ENCODE assay signal across 32 mouse cellular contexts in the genomic region with DNA sequence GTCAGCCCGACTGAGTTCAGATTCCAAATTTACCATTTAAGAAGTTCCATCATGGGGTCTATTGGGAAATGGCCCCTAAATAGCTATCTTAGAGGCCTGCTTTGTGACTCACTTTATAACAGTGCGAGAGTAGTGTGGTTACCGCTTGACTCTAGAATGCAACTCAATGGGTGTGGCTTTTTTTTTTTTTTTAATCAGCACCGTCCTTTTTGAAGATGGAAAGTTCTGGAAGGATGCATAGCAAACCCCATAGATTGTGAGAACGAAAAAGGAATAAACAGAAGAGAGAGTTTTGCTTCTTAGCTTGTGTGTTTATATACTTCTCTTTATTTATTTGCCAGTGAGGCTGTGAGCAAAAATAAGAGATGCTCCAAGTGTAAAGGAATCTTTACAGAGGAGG. TPM values are rescaled to one million over a fixed set of nuclear protein-coding genes. Genes with fewer than 3 reads are reported as not detected.
DNase-seq lines count a peak whose midpoint lies in the region; ATAC-seq lines count a peak whose summit lies in the region.
"Had no signal": no experiment of that assay in that cellular context is flagged by ENCODE, and none has a peak within 500 bp of the region (broad histone marks: within the 10 kb centered on the region; RNA-seq: fewer than 3 reads in every experiment).

No protein-coding gene starts in this region.

- peak; percentile 12 for ATAC-seq in liver, embryonic 16.5 days (ENCODE audit: low read depth)
- ATAC-seq in granulocyte monocyte progenitor cell, adult 5-6 weeks (replicated peaks; ENCODE audit: poor library complexity, severe bottlenecking) = no peak
- no peak for ATAC-seq in forebrain, embryonic 16.5 days
- ATAC-seq: forebrain, postnatal 0 days; midbrain, embryonic 16.5 days had no signal

- peaks cover 4% of the 10 kb centered on the region for H3K36me3 ChIP-seq in liver, embryonic 16.5 days (ENCODE audit: control insufficient read depth, insufficient read depth)
- H3K36me3 ChIP-seq in forebrain, embryonic 16.5 days (ENCODE audit: control insufficient read depth, insufficient read depth) = peaks cover 4% of the 10 kb centered on the region; the same call in 1 of the 2 replicates
- H3K36me3 ChIP-seq: hindbrain, embryonic 15.5 days had no signal

- peak overlapping the region; percentile 55 for H3K4me2 ChIP-seq in liver, embryonic 16.5 days (ENCODE audit: low read depth, low read length)
- H3K4me2 ChIP-seq in forebrain, embryonic 16.5 days (ENCODE audit: low read length) = no peak overlapping the region
- H3K4me2 ChIP-seq: hindbrain, embryonic 15.5 days; limb, embryonic 12.5 days; stomach, embryonic 15.5 days had no signal

- H3K9me3 ChIP-seq in liver, embryonic 16.5 days (replicated peaks; ENCODE audit: control insufficient read depth, low read length) = no peaks in the 10 kb centered on the region
- H3K9me3 ChIP-seq in forebrain, embryonic 16.5 days (ENCODE audit: control insufficient read depth, low read length) = no peaks in the 10 kb centered on the region
- H3K9me3 ChIP-seq: forebrain, embryonic 10.5 days; hindbrain, embryonic 15.5 days; limb, embryonic 12.5 days; stomach, embryonic 15.5 days had no signal

- no peaks in the 10 kb centered on the region for H3K27me3 ChIP-seq in liver, embryonic 16.5 days (ENCODE audit: control insufficient read depth, insufficient read depth, low read depth, low read length)
- 0 out of 2 replicates have a peak, but pooled peaks cover 2% of the 10 kb centered on the region for H3K27me3 ChIP-seq in forebrain, embryonic 16.5 days (replicated peaks; ENCODE audit: control insufficient read depth, insufficient read depth, low read length)
- H3K27me3 ChIP-seq: hindbrain, embryonic 15.5 days had no signal

- H3K4me1 ChIP-seq in liver, embryonic 16.5 days (ENCODE audit: control insufficient read depth, low read depth, low read length) = peaks cover 61% of the 10 kb centered on the region
- peaks cover 20% of the 10 kb centered on the region for H3K4me1 ChIP-seq in forebrain, embryonic 16.5 days (replicated peaks; ENCODE audit: control insufficient read depth, insufficient read depth, low read length)

- peak; percentile 42 for DNase-seq in 416B (ENCODE audit: low read depth)
- DNase-seq in MEL-GATA-1-ER (ENCODE audit: extremely low read depth, low read depth) = peak; percentile 58
- peak; percentile 14 for DNase-seq in liver
- DNase-seq in left cerebral cortex, adult 11 months (ENCODE audit: low spot score) = no peak
- DNase-seq: adrenal gland, postnatal 14 days; cerebellum, adult 9-10 months; forebrain, postnatal 0 days; gastrocnemius, postnatal 14 days; heart, adult 2 months; kidney, postnatal 25 days; lung, adult 2 months; lung, postnatal 36 days; right cerebral cortex, adult 18-20 months; thymus, postnatal 4 days had no signal

- peak overlapping the region; percentile 99 for H3K27ac ChIP-seq in liver, embryonic 16.5 days (ENCODE audit: low read length)
- no peak overlapping the region for H3K27ac ChIP-seq in forebrain, embryonic 16.5 days (ENCODE audit: low read length)
- H3K27ac ChIP-seq: forebrain, embryonic 10.5 days; heart, adult 2 months; hindbrain, embryonic 15.5 days; layer of hippocampus, adult 2 months; limb, embryonic 12.5 days; stomach, embryonic 15.5 days had no signal

- peak overlapping the region; percentile 56 for H3K9ac ChIP-seq in liver, embryonic 16.5 days (ENCODE audit: low read depth, low read length)
- no peak overlapping the region for H3K9ac ChIP-seq in forebrain, embryonic 16.5 days (replicated peaks; ENCODE audit: low read depth, low read length)
- H3K9ac ChIP-seq: forebrain, postnatal 0 days; hindbrain, embryonic 15.5 days; limb, embryonic 12.5 days; stomach, embryonic 15.5 days had no signal

- WGBS in liver, embryonic 16.5 days (ENCODE audit: insufficient replicate concordance) = 17% methylated on average over 5 of the region's 5 CpGs
- 91% methylated on average over 5 of the region's 5 CpGs for WGBS in forebrain, embryonic 16.5 days

- H3K4me3 ChIP-seq in liver, embryonic 16.5 days (ENCODE audit: low read depth, low read length) = peak overlapping the region; percentile 53
- no peak overlapping the region for H3K4me3 ChIP-seq in forebrain, embryonic 16.5 days (replicated peaks; ENCODE audit: low read length)
- H3K4me3 ChIP-seq: forebrain, embryonic 10.5 days; heart, adult 2 months; hindbrain, embryonic 15.5 days; layer of hippocampus, adult 2 months; limb, embryonic 12.5 days; stomach, embryonic 15.5 days had no signal

RNA-seq across cellular contexts. Expression of a gene that starts 1.8 kb away (rescaled TPM):
- polyA plus RNA-seq in liver, embryonic 16.5 days (2015; fragmentation: Nextera tagmentation; extraction: Ambion mirVana) = 85.4 and 92.5 TPM in 2 replicates
- 47.5 and 48.3 TPM in 2 replicates for total RNA-seq in granulocyte monocyte progenitor cell, adult 5-6 weeks (2014; fragmentation: Nextera tagmentation)
- total RNA-seq in granulocyte monocyte progenitor cell, adult 5-6 weeks (2017) = 17.2 and 20.8 TPM in 2 replicates
- 53.4 and 55.5 TPM in 2 replicates for polyA plus RNA-seq in forebrain, embryonic 16.5 days (2015; fragmentation: Nextera tagmentation; extraction: Ambion mirVana)

RNA-seq across cellular contexts. Expression of a gene that starts 56.9 kb away (rescaled TPM):
- not detected in 2 replicates for polyA plus RNA-seq in liver, embryonic 16.5 days (2015; fragmentation: Nextera tagmentation; extraction: Ambion mirVana)
- total RNA-seq in granulocyte monocyte progenitor cell, adult 5-6 weeks (2014; fragmentation: Nextera tagmentation) = not detected in 2 replicates
- not detected in 2 replicates for total RNA-seq in granulocyte monocyte progenitor cell, adult 5-6 weeks (2017)
- polyA plus RNA-seq in forebrain, embryonic 16.5 days (2015; fragmentation: Nextera tagmentation; extraction: Ambion mirVana) = not detected in 2 replicates
- total RNA-seq: adrenal gland, postnatal 14 days; forebrain, postnatal 0 days; heart, adult 2 months; hematopoietic stem cell, adult 5-6 weeks; layer of hippocampus, adult 2 months; layer of hippocampus, postnatal 25 days; left cerebral cortex, postnatal 14 days had no signal
- polyA plus RNA-seq: brain, embryonic 14.5 days; C2C12; forebrain, embryonic 10.5 days; forebrain, postnatal 0 days; heart, adult 2 months; heart, embryonic 16.5 days; hindbrain, embryonic 15.5 days; intestine, embryonic 14.5 days; kidney, embryonic 14.5 days; limb, embryonic 12.5 days; midbrain, embryonic 16.5 days; neural tube, embryonic 14.5 days; stomach, embryonic 15.5 days had no signal
